Mouse (Mus musculus) liver, embryonic 12.5 days (tissue): ENCODE measurements around the gene Gna13. TPM values are rescaled to one million over a fixed set of nuclear protein-coding genes. Genes with fewer than 3 reads are reported as not detected.
"Not testable (repeated sequence)": the region's sequence is repeated elsewhere in the genome, so short reads cannot be mapped to it uniquely, and the experiment has no call there.

Experiments used
- ATAC-seq: fragments of 200-750 bp; cut with Nextera tagmentation; 2 replicates; pipeline ENCODE4 v1.8.0; 2017; ENCODE audit warnings: moderate number of reproducible peaks, mild to moderate bottlenecking, moderate library complexity
- H3K27ac ChIP-seq: fragments of 300-500 bp; sonication (generic); 2 replicates; pipeline ENCODE4 v1.5.1; 2016; ENCODE audit warnings: mild to moderate bottlenecking
- H3K27me3 ChIP-seq: fragments of 300-500 bp; sonication (generic); replicated peaks from 2 replicates; pipeline ENCODE4 v1.6.1; 2016; ENCODE audit warnings: mild to moderate bottlenecking, moderate library complexity
- H3K36me3 ChIP-seq: fragments of 300-500 bp; sonication (generic); 2 replicates; pipeline ENCODE4 v1.6.1; 2016; ENCODE audit warnings: mild to moderate bottlenecking, moderate library complexity
- H3K4me1 ChIP-seq: fragments of 300-500 bp; sonication (generic); 2 replicates; pipeline ENCODE4 v1.6.1; 2016
- H3K4me2 ChIP-seq: fragments of 300-500 bp; sonication (generic); 2 replicates; pipeline ENCODE4 v1.6.1; 2016; ENCODE audit warnings: mild to moderate bottlenecking, moderate library complexity
- H3K4me3 ChIP-seq: fragments of 300-500 bp; sonication (generic); 2 replicates; pipeline ENCODE4 v1.5.1; 2016; ENCODE audit warnings: mild to moderate bottlenecking, moderate library complexity
- H3K9ac ChIP-seq: fragments of 300-500 bp; sonication (generic); 2 replicates; pipeline ENCODE4 v1.6.1; 2016; ENCODE audit warnings: mild to moderate bottlenecking, moderate library complexity
- H3K9me3 ChIP-seq: fragments of 300-500 bp; sonication (generic); replicated peaks from 2 replicates; pipeline ENCODE4 v1.6.1; 2016; ENCODE audit warnings: mild to moderate bottlenecking, moderate library complexity
- WGBS: fragments of 180-500 bp; shearing (Covaris S2); methylation state at CpG from one replicate; pipeline ENCODE4 v1.1.7; 2016; ENCODE audit not compliant: insufficient replicate concordance; 5-methylcytosine and 5-hydroxymethylcytosine counted together
- polyA plus RNA-seq: library from polyadenylated mRNA; unstranded; fragments of >200 nt; fragmentation: Nextera tagmentation; extraction: Ambion mirVana; gene quantifications from 2 replicates; pipeline ENCODE4 v1.2.1, GENCODE M21; 2016

Gna13 gene
- polyA plus RNA-seq, 1 experiment from 2014 or later: 19.4 TPM

- no peak for ATAC-seq
- Histone ChIP-seq H3K27ac (no peak overlapping the region), H3K9ac (no peak overlapping the region), H3K9me3 (no peaks in the 10 kb centered on the region), H3K4me3 (no peak overlapping the region), H3K4me2 (no peak overlapping the region), H3K27me3 (no peaks in the 10 kb centered on the region), H3K4me1 (peaks cover 13% of the 10 kb centered on the region), H3K36me3 (no peaks in the 10 kb centered on the region)
- 73% methylated on average over 4 of the region's 4 CpGs for WGBS
Measured at GRCm38 (mm10) chr11:109334773-109335172, 27.9 kb upstream of the Gna13 start.

- H3K4me2 ChIP-seq: no peak overlapping the region
- H3K27ac ChIP-seq: no peak overlapping the region
- no peaks in the 10 kb centered on the region for H3K27me3 ChIP-seq
- H3K9me3 ChIP-seq: no peaks in the 10 kb centered on the region
- H3K36me3 ChIP-seq: no peaks in the 10 kb centered on the region
- peaks cover 12% of the 10 kb centered on the region for H3K4me1 ChIP-seq
- 53% methylated on average over 6 of the region's 6 CpGs for WGBS
- H3K4me3 ChIP-seq: no peak overlapping the region
- H3K9ac ChIP-seq: no peak overlapping the region; the same call in 1 of the 2 replicates
- no peak for ATAC-seq
Measured at GRCm38 (mm10) chr11:109335890-109336289, 26.7 kb upstream of the Gna13 start.

GRCm38 (mm10) chr11:109339155-109339938 lies 23.3 kb upstream of the Gna13 start:
- no peak overlapping the region for H3K9ac ChIP-seq
- H3K4me2 ChIP-seq: no peak overlapping the region
- H3K9me3 ChIP-seq: no peaks in the 10 kb centered on the region
- no peak overlapping the region for H3K4me3 ChIP-seq
- ATAC-seq: no peak
- no peaks in the 10 kb centered on the region for H3K36me3 ChIP-seq
- H3K27me3 ChIP-seq: no peaks in the 10 kb centered on the region
- H3K27ac ChIP-seq: no peak overlapping the region
- WGBS: 77% methylated on average over 8 of the region's 8 CpGs
- 0 out of 2 replicates have a peak, but pooled peaks cover 3% of the 10 kb centered on the region for H3K4me1 ChIP-seq

DNA sequence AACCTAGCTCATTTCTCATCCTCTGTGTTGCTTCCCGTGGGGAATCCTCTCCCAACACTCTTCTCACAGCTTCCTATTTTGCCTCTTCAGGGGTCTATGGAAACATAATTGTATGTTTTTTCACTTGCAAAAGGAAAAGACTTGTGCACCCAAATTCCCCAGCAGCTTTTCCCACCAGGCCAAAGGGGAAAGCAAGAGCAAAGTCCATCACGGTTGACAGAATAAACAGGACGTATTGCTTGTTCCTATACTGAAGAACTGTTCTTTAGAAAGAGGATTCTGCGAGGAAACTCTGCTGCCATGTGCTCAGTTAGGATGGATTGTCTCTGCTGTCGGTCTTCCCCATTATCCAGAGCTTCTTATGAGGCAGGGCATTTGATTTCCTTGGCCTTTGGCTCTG lies 22.1 kb upstream of the Gna13 start:
- no peaks in the 10 kb centered on the region for H3K36me3 ChIP-seq
- 0 out of 2 replicates have a peak, but pooled peaks cover 6% of the 10 kb centered on the region for H3K4me1 ChIP-seq
- no peak overlapping the region for H3K4me3 ChIP-seq
- no peak overlapping the region for H3K4me2 ChIP-seq
- WGBS: 59% methylated on average over 5 of the region's 5 CpGs
- H3K27me3 ChIP-seq: no peaks in the 10 kb centered on the region
- H3K27ac ChIP-seq: no peak overlapping the region
- H3K9me3 ChIP-seq: no peaks in the 10 kb centered on the region
- H3K9ac ChIP-seq: no peak overlapping the region
- ATAC-seq: no peak

GRCm38 (mm10) chr11:109342666-109343065 lies 20.0 kb upstream of the Gna13 start:
- not testable (repeated sequence) for ATAC-seq, H3K9ac ChIP-seq, H3K27me3 ChIP-seq, H3K9me3 ChIP-seq, H3K36me3 ChIP-seq, H3K27ac ChIP-seq, H3K4me2 ChIP-seq, H3K4me3 ChIP-seq
- 58% methylated on average over 3 of the region's 4 CpGs for WGBS
- peaks cover 20% of the 10 kb centered on the region for H3K4me1 ChIP-seq

GRCm38 (mm10) chr11:109343558-109343957 lies 19.1 kb upstream of the Gna13 start:
- no peak overlapping the region for H3K4me2 ChIP-seq

DNA sequence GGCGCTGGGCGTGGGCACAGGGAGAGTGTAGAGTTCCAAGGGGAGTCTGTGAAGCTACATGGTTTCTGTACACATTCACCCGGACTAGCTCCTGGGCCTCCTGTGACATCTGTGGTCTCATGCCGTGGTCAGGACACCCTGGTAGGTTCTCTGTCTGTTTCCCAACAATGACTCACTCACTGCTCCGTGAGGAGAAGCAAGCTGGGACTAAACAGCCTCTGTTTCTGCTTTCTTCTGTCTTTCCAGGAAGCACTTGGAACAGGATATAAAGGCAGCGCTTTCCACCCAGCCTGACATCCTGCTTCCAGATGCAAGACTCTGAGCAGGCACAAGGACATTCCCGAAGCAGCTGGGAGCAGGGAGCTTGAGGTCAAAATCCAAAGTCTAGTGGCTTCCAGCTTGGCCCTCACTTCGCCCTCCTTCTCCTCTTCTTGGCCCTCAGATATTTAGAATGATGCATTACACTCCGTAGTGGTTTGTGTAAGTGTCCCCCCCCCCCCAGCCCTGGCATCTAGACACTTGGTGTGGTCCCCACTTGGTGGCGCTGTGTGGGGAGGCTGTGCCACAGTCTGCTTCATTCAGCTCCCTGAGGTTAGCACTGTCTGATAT lies 18.5 kb upstream of the Gna13 start:
- Histone ChIP-seq H3K4me1 (peaks cover 34% of the 10 kb centered on the region), H3K36me3 (no peaks in the 10 kb centered on the region), H3K9ac (no peak overlapping the region), H3K4me2 (no peak overlapping the region), H3K27me3 (no peaks in the 10 kb centered on the region), H3K9me3 (no peaks in the 10 kb centered on the region), H3K4me3 (no peak overlapping the region), H3K27ac (no peak overlapping the region; the same call in 1 of the 2 replicates)
- 30% methylated on average over 10 of the region's 10 CpGs for WGBS
- no peak for ATAC-seq

More at GRCm38 (mm10) chr11:109343558-109343957, 19.1 kb upstream of the Gna13 start:
- Histone ChIP-seq H3K9ac (no peak overlapping the region), H3K9me3 (no peaks in the 10 kb centered on the region), H3K4me3 (no peak overlapping the region), H3K27ac (no peak overlapping the region), H3K27me3 (no peaks in the 10 kb centered on the region), H3K4me1 (peaks cover 29% of the 10 kb centered on the region), H3K36me3 (no peaks in the 10 kb centered on the region)
- 50% methylated on average over 7 of the region's 7 CpGs for WGBS
- ATAC-seq: no peak

GRCm38 (mm10) chr11:109347242-109347959 lies 15.2 kb upstream of the Gna13 start:
- no peaks in the 10 kb centered on the region for H3K9me3 ChIP-seq
- 30% methylated on average over 10 of the region's 10 CpGs for WGBS
- no peak overlapping the region for H3K9ac ChIP-seq
- peak; percentile 71 for ATAC-seq
- H3K27me3 ChIP-seq: no peaks in the 10 kb centered on the region
- no peaks in the 10 kb centered on the region for H3K36me3 ChIP-seq
- H3K4me1 ChIP-seq: peaks cover 48% of the 10 kb centered on the region
- no peak overlapping the region for H3K4me3 ChIP-seq
- H3K27ac ChIP-seq: 0 out of 2 replicates have a peak overlapping the region, but pooled peaks have one; percentile 18
- no peak overlapping the region for H3K4me2 ChIP-seq

GRCm38 (mm10) chr11:109348408-109348807 lies 14.2 kb upstream of the Gna13 start:
- H3K9ac ChIP-seq: no peak overlapping the region
- H3K4me3 ChIP-seq: no peak overlapping the region
- ATAC-seq: no peak
- no peaks in the 10 kb centered on the region for H3K36me3 ChIP-seq
- no peaks in the 10 kb centered on the region for H3K9me3 ChIP-seq
- no peak overlapping the region for H3K4me2 ChIP-seq
- H3K4me1 ChIP-seq: peaks cover 51% of the 10 kb centered on the region
- H3K27ac ChIP-seq: peak overlapping the region; percentile 1; the same call in 1 of the 2 replicates
- WGBS: 31% methylated on average over 12 of the region's 12 CpGs
- H3K27me3 ChIP-seq: no peaks in the 10 kb centered on the region

GRCm38 (mm10) chr11:109349652-109350316 lies 12.8 kb upstream of the Gna13 start:
- 0 out of 2 replicates have a peak, but pooled peaks have one; percentile 39 for ATAC-seq
- H3K27me3 ChIP-seq: no peaks in the 10 kb centered on the region
- no peak overlapping the region for H3K9ac ChIP-seq
- H3K4me1 ChIP-seq: peaks cover 55% of the 10 kb centered on the region
- no peaks in the 10 kb centered on the region for H3K9me3 ChIP-seq
- H3K36me3 ChIP-seq: no peaks in the 10 kb centered on the region
- no peak overlapping the region for H3K4me3 ChIP-seq
- H3K4me2 ChIP-seq: no peak overlapping the region
- 30% methylated on average over 5 of the region's 5 CpGs for WGBS
- H3K27ac ChIP-seq: 0 out of 2 replicates have a peak overlapping the region, but pooled peaks have one; percentile 18

- WGBS: 70% methylated on average over 7 of the region's 7 CpGs
Measured at GRCm38 (mm10) chr11:109350317-109350714, 12.3 kb upstream of the Gna13 start.

More at GRCm38 (mm10) chr11:109350317-109350714, 12.3 kb upstream of the Gna13 start:
- ATAC-seq: no peak
- Histone ChIP-seq H3K36me3 (no peaks in the 10 kb centered on the region), H3K4me1 (peaks cover 54% of the 10 kb centered on the region), H3K9me3 (no peaks in the 10 kb centered on the region), H3K27ac (0 out of 2 replicates have a peak overlapping the region, but pooled peaks have one; percentile 18), H3K4me3 (no peak overlapping the region), H3K27me3 (no peaks in the 10 kb centered on the region), H3K4me2 (no peak overlapping the region), H3K9ac (no peak overlapping the region)
